Mouse (Mus musculus) intestine, embryonic 14.5 days (tissue): Measurements from ENCODE around the gene Rapgef5. TPM values are rescaled to one million over a fixed set of nuclear protein-coding genes. Genes with fewer than 3 reads are reported as not detected.
"Not testable (repeated sequence)": the region's sequence is repeated elsewhere in the genome, so short reads cannot be mapped to it uniquely, and the experiment has no call there.

Source experiments
- ATAC-seq: fragments of 200-750 bp; cut with Nextera tagmentation; replicated peaks from 2 replicates; pipeline ENCODE4 v1.8.0; 2017; ENCODE audit warnings: low read depth, moderate number of reproducible peaks, moderate TSS enrichment, moderate library complexity; ENCODE audit not compliant: low FRiP score, low TSS enrichment
- DNase-seq: peaks from one replicate; pipeline ENCODE4 v3.0.0-alpha.2; 2018; ENCODE audit warnings: low spot score
- H3K27ac ChIP-seq: fragments of 300-500 bp; sonication (generic); 2 replicates; pipeline ENCODE4 v1.5.1; 2014; ENCODE audit warnings: low read depth, mild to moderate bottlenecking, control low read depth
- H3K27me3 ChIP-seq: fragments of 300-500 bp; sonication (generic); replicated peaks from 2 replicates; pipeline ENCODE4 v1.6.1; 2014; ENCODE audit warnings: low read length, control low read depth; ENCODE audit not compliant: control insufficient read depth, insufficient read depth
- H3K36me3 ChIP-seq: fragments of 300-500 bp; sonication (generic); 2 replicates; pipeline ENCODE4 v1.6.1; 2014; ENCODE audit warnings: low read length, control low read depth; ENCODE audit not compliant: control insufficient read depth, insufficient read depth
- H3K4me1 ChIP-seq: fragments of 300-500 bp; sonication (generic); replicated peaks from 2 replicates; pipeline ENCODE4 v1.6.1; 2014; ENCODE audit warnings: low read length, control low read depth, mixed read lengths; ENCODE audit not compliant: control insufficient read depth, insufficient read depth
- H3K4me2 ChIP-seq: fragments of 300-500 bp; sonication (generic); 2 replicates; pipeline ENCODE4 v1.6.1; 2014; ENCODE audit warnings: low read length
- H3K4me3 ChIP-seq: fragments of 300-500 bp; sonication (generic); 2 replicates; pipeline ENCODE4 v1.5.1; 2014; ENCODE audit warnings: low read depth, low read length, control low read depth, mixed read lengths
- H3K9ac ChIP-seq: fragments of 300-500 bp; sonication (generic); 2 replicates; pipeline ENCODE4 v1.6.1; 2014; ENCODE audit warnings: mild to moderate bottlenecking, low read length
- H3K9me3 ChIP-seq: fragments of 300-500 bp; sonication (generic); 2 replicates; pipeline ENCODE4 v1.6.1; 2016; ENCODE audit warnings: low read length, control low read depth; ENCODE audit not compliant: control insufficient read depth
- WGBS: fragments of 180-500 bp; shearing (Covaris S2); extraction: QIAGEN DNeasy Blood & Tissue Kit; methylation state at CpG from one replicate; pipeline ENCODE4 v1.1.7; 2014; 5-methylcytosine and 5-hydroxymethylcytosine counted together
- polyA plus RNA-seq: library from polyadenylated mRNA; unstranded; fragments of >200 nt; fragmentation: Nextera tagmentation; extraction: Ambion mirVana; gene quantifications from 2 replicates; pipeline ENCODE4 v1.2.1, GENCODE M21; 2014

The Rapgef5 gene
- polyA plus RNA-seq, 1 experiment from 2014 or later = 8.4 TPM

GRCm38 (mm10) chr12:117789017-117789416 is 272.7 kb downstream of the Rapgef5 start:
- ATAC-seq = no peak

GRCm38 (mm10) chr12:117795303-117795702 is 279.0 kb downstream of the Rapgef5 start:
- ATAC-seq = no peak
- no peak overlapping the region for H3K4me3 ChIP-seq
- no peaks in the 10 kb centered on the region for H3K36me3 ChIP-seq
- H3K9ac ChIP-seq = no peak overlapping the region
- H3K27me3 ChIP-seq = no peaks in the 10 kb centered on the region
- H3K9me3 ChIP-seq = no peaks in the 10 kb centered on the region
- DNase-seq = no peak
- H3K27ac ChIP-seq = no peak overlapping the region
- no peaks in the 10 kb centered on the region for H3K4me1 ChIP-seq
- no peak overlapping the region for H3K4me2 ChIP-seq
- 88% methylated on average over 4 of the region's 4 CpGs for WGBS

More at GRCm38 (mm10) chr12:117789017-117789416, 272.7 kb downstream of the Rapgef5 start:
- Histone ChIP-seq H3K9me3 (no peaks in the 10 kb centered on the region), H3K4me1 (no peaks in the 10 kb centered on the region), H3K27ac (no peak overlapping the region), H3K36me3 (no peaks in the 10 kb centered on the region), H3K4me2 (no peak overlapping the region), H3K4me3 (no peak overlapping the region), H3K9ac (no peak overlapping the region), H3K27me3 (0 out of 2 replicates have a peak, but pooled peaks cover 4% of the 10 kb centered on the region)
- 41% methylated on average over 7 of the region's 7 CpGs for WGBS
- no peak for DNase-seq

- no CpG with 5 or more reads among the region's 6 CpGs for WGBS
- H3K27ac ChIP-seq, DNase-seq, H3K36me3 ChIP-seq, ATAC-seq, H3K4me2 ChIP-seq, H3K27me3 ChIP-seq, H3K9me3 ChIP-seq, H3K4me3 ChIP-seq, H3K4me1 ChIP-seq, H3K9ac ChIP-seq: not testable (repeated sequence)
Measured at GRCm38 (mm10) chr12:117803989-117804388, 287.7 kb downstream of the Rapgef5 start, which contains the start of gene Cdca7l. Cdca7l (plus strand) TSS chr12:117804289.

GRCm38 (mm10) chr12:117805576-117805975 is 289.3 kb downstream of the Rapgef5 start:
- H3K27ac ChIP-seq = no peak overlapping the region
- H3K4me3 ChIP-seq = no peak overlapping the region
- H3K4me2 ChIP-seq = no peak overlapping the region
- ATAC-seq = no peak
- H3K9ac ChIP-seq = no peak overlapping the region
- WGBS = 78% methylated on average over 4 of the region's 4 CpGs
- H3K36me3 ChIP-seq = no peaks in the 10 kb centered on the region
- H3K9me3 ChIP-seq = no peaks in the 10 kb centered on the region
- H3K4me1 ChIP-seq = 0 out of 2 replicates have a peak, but pooled peaks cover 3% of the 10 kb centered on the region
- DNase-seq = no peak
- H3K27me3 ChIP-seq = no peaks in the 10 kb centered on the region

- H3K9ac ChIP-seq = no peak overlapping the region
- H3K4me2 ChIP-seq = no peak overlapping the region
- ATAC-seq (no peak), DNase-seq (no peak)
- H3K27me3 ChIP-seq = no peaks in the 10 kb centered on the region
- no peak overlapping the region for H3K27ac ChIP-seq
- no peak overlapping the region for H3K4me3 ChIP-seq
- H3K4me1 ChIP-seq = 0 out of 2 replicates have a peak, but pooled peaks cover 3% of the 10 kb centered on the region
- no peaks in the 10 kb centered on the region for H3K9me3 ChIP-seq
- no peaks in the 10 kb centered on the region for H3K36me3 ChIP-seq
- WGBS = 61% methylated on average over 12 of the region's 12 CpGs
Measured at GRCm38 (mm10) chr12:117806007-117806451, 289.8 kb downstream of the Rapgef5 start.

- no peak overlapping the region for H3K4me3 ChIP-seq
- no peak overlapping the region for H3K4me2 ChIP-seq
- H3K9me3 ChIP-seq = no peaks in the 10 kb centered on the region
- DNase-seq = no peak
- H3K27ac ChIP-seq = no peak overlapping the region
- H3K27me3 ChIP-seq = no peaks in the 10 kb centered on the region
- ATAC-seq = no peak
- no peaks in the 10 kb centered on the region for H3K36me3 ChIP-seq
- H3K9ac ChIP-seq = no peak overlapping the region
- H3K4me1 ChIP-seq = 0 out of 2 replicates have a peak, but pooled peaks cover 3% of the 10 kb centered on the region
- 79% methylated on average over 4 of the region's 4 CpGs for whole genome bisulfite sequencing
Measured at GRCm38 (mm10) chr12:117806470-117806869, 290.2 kb downstream of the Rapgef5 start.

GRCm38 (mm10) chr12:117807637-117808036 is 291.4 kb downstream of the Rapgef5 start:
- H3K4me2 ChIP-seq = no peak overlapping the region
- DNase-seq (no peak), ATAC-seq (no peak)
- no peaks in the 10 kb centered on the region for H3K36me3 ChIP-seq
- no peaks in the 10 kb centered on the region for H3K27me3 ChIP-seq
- WGBS = 32% methylated on average over 10 of the region's 12 CpGs
- no peak overlapping the region for H3K4me3 ChIP-seq
- H3K9me3 ChIP-seq = no peaks in the 10 kb centered on the region
- H3K9ac ChIP-seq = no peak overlapping the region
- 0 out of 2 replicates have a peak, but pooled peaks cover 3% of the 10 kb centered on the region for H3K4me1 ChIP-seq
- no peak overlapping the region for H3K27ac ChIP-seq

- 49% methylated on average over 17 of the region's 17 CpGs for WGBS
- ATAC-seq (no peak), DNase-seq (no peak)
- Histone ChIP-seq H3K4me3 (no peak overlapping the region), H3K4me2 (peak overlapping the region; percentile 31), H3K27me3 (no peaks in the 10 kb centered on the region), H3K4me1 (0 out of 2 replicates have a peak, but pooled peaks cover 3% of the 10 kb centered on the region), H3K27ac (no peak overlapping the region), H3K9ac (no peak overlapping the region), H3K9me3 (no peaks in the 10 kb centered on the region), H3K36me3 (no peaks in the 10 kb centered on the region)
Measured at GRCm38 (mm10) chr12:117808355-117809326, 292.4 kb downstream of the Rapgef5 start.
